Mouse (Mus musculus): ENCODE data around the gene Ephb1.

GRCm38 (mm10) chr9:101972314-101972713 lies 382.2 kb downstream of the Ephb1 start:
- no peak for TF ChIP-seq CTCF (IDR thresholded peaks at IDR 0.05 in 2 of 3, conservative IDR thresholded peaks at IDR 0.05 in 1 of 3; ENCODE audit: control insufficient read depth in 1 of 3, insufficient read depth in 1 of 3, low read depth in 2 of 3, low read length in 3 of 3, poor library complexity in 1 of 3, severe bottlenecking in 1 of 3)
- TF ChIP-seq POLR2A (IDR thresholded peaks at IDR 0.05; ENCODE audit: control insufficient read depth in 1 of 2, insufficient read depth in 1 of 2, low read depth in 1 of 2, low read length in 2 of 2, poor library complexity in 1 of 2) = no peak
- TF ChIP-seq ZC3H11A (IDR thresholded peaks at IDR 0.05; ENCODE audit: low read depth, low read length) = no peak
- TF ChIP-seq E2F4 (IDR thresholded peaks at IDR 0.05; ENCODE audit: borderline replicate concordance, low read depth, low read length) = no peak
- no peak for TF ChIP-seq MAX (IDR thresholded peaks at IDR 0.05; ENCODE audit: low read length)
- TF ChIP-seq POLR2AphosphoS2 (IDR thresholded peaks at IDR 0.05; ENCODE audit: low read length) = no peak
